Mouse (Mus musculus) liver, embryonic 13.5 days (tissue): ENCODE data around the gene Rnf40. TPM values are rescaled to one million over a fixed set of nuclear protein-coding genes. Genes with fewer than 3 reads are reported as not detected.
"Not testable (repeated sequence)": the region's sequence is repeated elsewhere in the genome, so short reads cannot be mapped to it uniquely, and the experiment has no call there.

ENCODE experiments used
- ATAC-seq: fragments of 200-750 bp; cut with Nextera tagmentation; 2 replicates; pipeline ENCODE4 v1.8.0; 2017; ENCODE audit warnings: low read depth, mild to moderate bottlenecking, moderate number of reproducible peaks, moderate library complexity
- DNase-seq: peaks from one replicate; pipeline ENCODE4 v3.0.0; 2022
- H3K27ac ChIP-seq: fragments of 300-500 bp; sonication (generic); 2 replicates; pipeline ENCODE4 v1.5.1; 2015; ENCODE audit warnings: moderate library complexity, mild to moderate bottlenecking, inconsistent platforms
- H3K27me3 ChIP-seq: fragments of 300-500 bp; sonication (generic); 2 replicates; pipeline ENCODE4 v1.6.1; 2015; ENCODE audit warnings: mild to moderate bottlenecking, inconsistent platforms
- H3K36me3 ChIP-seq: fragments of 300-500 bp; sonication (generic); 2 replicates; pipeline ENCODE4 v1.6.1; 2015; ENCODE audit warnings: mild to moderate bottlenecking, inconsistent platforms
- H3K4me1 ChIP-seq: fragments of 300-500 bp; sonication (generic); replicated peaks from 2 replicates; pipeline ENCODE4 v1.6.1; 2015; ENCODE audit warnings: inconsistent platforms
- H3K4me2 ChIP-seq: fragments of 300-500 bp; sonication (generic); 2 replicates; pipeline ENCODE4 v1.6.1; 2015; ENCODE audit warnings: inconsistent platforms, mild to moderate bottlenecking, moderate library complexity
- H3K4me3 ChIP-seq: fragments of 300-500 bp; sonication (generic); replicated peaks from 2 replicates; pipeline ENCODE4 v1.5.1; 2015; ENCODE audit warnings: mild to moderate bottlenecking, inconsistent platforms
- H3K9ac ChIP-seq: fragments of 300-500 bp; sonication (generic); 2 replicates; pipeline ENCODE4 v1.6.1; 2015; ENCODE audit warnings: mild to moderate bottlenecking, inconsistent platforms
- H3K9me3 ChIP-seq: fragments of 300-500 bp; sonication (generic); replicated peaks from 2 replicates; pipeline ENCODE4 v1.6.1; 2016; ENCODE audit warnings: inconsistent platforms
- WGBS: fragments of 180-500 bp; shearing (Covaris S2); methylation state at CpG from one replicate; pipeline ENCODE4 v1.1.7; 2015; ENCODE audit not compliant: insufficient replicate concordance; 5-methylcytosine and 5-hydroxymethylcytosine counted together
- polyA plus RNA-seq: library from polyadenylated mRNA; unstranded; fragments of >200 nt; fragmentation: Nextera tagmentation; extraction: Ambion mirVana; gene quantifications from 2 replicates; pipeline ENCODE4 v1.2.1, GENCODE M21; 2015

Gene Rnf40
- polyA plus RNA-seq, 1 experiment from 2014 or later: 18.8 TPM

DNA sequence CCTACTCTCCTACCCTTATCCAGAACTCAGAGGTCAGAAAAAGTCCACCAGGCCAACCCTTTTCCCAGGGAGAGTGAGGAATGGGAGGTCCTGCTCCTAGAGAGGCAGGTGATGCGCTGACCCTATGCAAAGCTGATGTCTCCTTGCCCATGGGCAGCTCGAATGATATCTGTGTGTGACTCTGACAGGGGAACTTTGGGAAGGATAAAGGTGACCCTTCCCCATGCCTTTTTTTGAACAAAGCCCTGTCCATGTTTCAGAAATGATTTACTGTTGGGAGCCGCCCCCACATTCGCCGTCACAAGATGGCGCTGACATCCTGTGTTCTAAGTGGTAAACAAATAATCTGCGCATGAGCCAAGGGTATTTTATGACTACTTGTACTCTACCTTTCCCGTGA, 29.8 kb downstream of the Rnf40 start:
- not testable (repeated sequence) for ATAC-seq, H3K4me2 ChIP-seq, H3K36me3 ChIP-seq, H3K9ac ChIP-seq, H3K27me3 ChIP-seq, H3K27ac ChIP-seq, H3K4me3 ChIP-seq, H3K9me3 ChIP-seq, DNase-seq
- H3K4me1 ChIP-seq: peaks cover 22% of the 10 kb centered on the region
- WGBS: 90% methylated on average over 7 of the region's 8 CpGs

DNA sequence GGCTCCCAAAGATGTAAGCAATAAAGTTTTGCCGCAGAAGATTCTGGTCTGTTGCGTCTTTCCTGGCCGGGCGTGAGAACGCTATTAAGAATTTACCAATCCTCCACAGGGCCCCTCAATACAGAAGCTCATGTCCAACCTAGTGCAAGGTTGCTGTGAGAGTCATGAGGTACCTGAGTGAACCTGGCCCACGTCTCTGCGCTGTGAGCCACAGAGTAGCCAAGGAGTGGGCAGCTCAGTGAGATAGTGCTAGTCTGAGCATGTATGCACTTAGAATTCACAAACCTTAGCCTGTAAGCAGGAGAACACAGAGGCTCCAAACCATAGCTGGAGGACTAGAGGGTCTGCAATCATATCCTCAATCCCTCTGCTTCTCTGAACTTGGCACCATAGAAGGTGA, 37.5 kb downstream of the Rnf40 start:
- Histone ChIP-seq H3K4me2 (peak overlapping the region; percentile 64), H3K27me3 (no peaks in the 10 kb centered on the region), H3K4me3 (peak overlapping the region; percentile 35), H3K9me3 (no peaks in the 10 kb centered on the region), H3K36me3 (no peaks in the 10 kb centered on the region), H3K4me1 (peaks cover 20% of the 10 kb centered on the region), H3K9ac (0 out of 2 replicates have a peak overlapping the region, but pooled peaks have one; percentile 10), H3K27ac (peak overlapping the region; percentile 74)
- peak; percentile 16 for ATAC-seq
- no peak for DNase-seq
- 88% methylated on average over 7 of the region's 7 CpGs for WGBS

DNA sequence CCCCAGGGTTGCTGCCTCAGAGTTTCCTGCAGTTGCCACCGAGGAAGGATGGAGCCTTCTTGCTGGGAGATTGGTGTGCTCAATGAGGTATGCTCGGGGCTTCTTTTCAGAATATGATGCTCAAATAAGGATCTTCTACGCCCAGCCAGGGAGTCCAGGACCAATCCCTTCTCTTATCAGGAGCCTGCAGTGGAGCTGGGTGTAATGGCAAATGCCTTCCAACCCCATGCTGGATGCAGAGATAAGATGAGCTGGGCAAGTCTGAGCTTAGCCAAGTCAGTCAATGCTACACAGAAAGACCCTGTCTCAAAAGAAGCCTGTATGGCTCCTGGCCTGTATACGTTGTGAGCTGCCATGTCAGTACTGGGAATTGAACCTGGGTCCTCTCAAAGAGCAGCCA, 37.9 kb downstream of the Rnf40 start:
- H3K27ac ChIP-seq: peak overlapping the region; percentile 74
- DNase-seq (peak; percentile 81), ATAC-seq (peak; percentile 100)
- no peaks in the 10 kb centered on the region for H3K36me3 ChIP-seq
- no peaks in the 10 kb centered on the region for H3K27me3 ChIP-seq
- H3K4me3 ChIP-seq: peak overlapping the region; percentile 35
- H3K9me3 ChIP-seq: no peaks in the 10 kb centered on the region
- WGBS: 26% methylated on average over 4 of the region's 4 CpGs
- 0 out of 2 replicates have a peak overlapping the region, but pooled peaks have one; percentile 10 for H3K9ac ChIP-seq
- H3K4me2 ChIP-seq: peak overlapping the region; percentile 64
- H3K4me1 ChIP-seq: peaks cover 20% of the 10 kb centered on the region

DNA sequence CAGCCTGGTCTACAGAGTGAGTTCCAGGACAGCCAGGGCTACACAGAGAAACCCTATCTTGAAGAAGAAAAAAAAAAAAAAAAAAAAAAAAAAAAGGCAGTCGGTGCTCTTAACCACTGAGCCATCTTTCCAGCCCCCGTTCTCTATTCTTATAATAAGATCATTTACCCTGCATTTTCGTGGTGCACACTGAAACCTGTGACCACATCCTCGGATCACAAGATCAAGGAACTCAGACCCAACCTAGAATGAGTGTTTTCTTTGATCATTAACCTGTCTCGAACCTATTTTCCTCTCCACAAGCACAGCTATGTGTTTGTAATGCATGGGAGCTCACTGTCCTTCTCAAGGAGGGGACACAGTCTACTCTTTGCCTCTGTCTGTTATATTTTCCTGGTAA, 40.1 kb downstream of the Rnf40 start:
- Histone ChIP-seq H3K4me2 (no peak overlapping the region), H3K27ac (no peak overlapping the region), H3K36me3 (no peaks in the 10 kb centered on the region), H3K4me1 (peaks cover 20% of the 10 kb centered on the region), H3K9ac (no peak overlapping the region), H3K4me3 (no peak overlapping the region), H3K9me3 (no peaks in the 10 kb centered on the region), H3K27me3 (0 out of 2 replicates have a peak, but pooled peaks cover 2% of the 10 kb centered on the region)
- 65% methylated on average over 5 of the region's 5 CpGs for WGBS
- no peak for DNase-seq
- ATAC-seq: no peak

DNA sequence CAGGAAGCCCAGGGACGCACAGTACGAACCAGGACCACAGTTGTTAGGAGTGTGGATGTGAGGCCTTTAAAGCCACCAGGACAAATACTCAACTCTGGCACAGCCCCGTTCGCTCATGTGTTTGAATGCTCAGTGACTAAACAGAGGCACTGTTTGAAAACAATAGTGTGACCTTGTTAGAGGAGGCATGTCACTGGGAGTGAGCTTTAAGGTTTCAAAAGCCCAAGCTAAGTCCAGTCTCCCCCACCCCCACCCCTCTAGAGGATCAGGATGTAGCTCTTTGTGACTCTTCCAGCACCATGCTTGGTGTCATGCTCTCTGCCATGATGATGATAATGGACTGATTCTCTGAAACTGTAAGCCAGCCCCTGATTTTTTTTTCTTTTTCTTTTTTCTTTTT, 42.8 kb downstream of the Rnf40 start:
- ATAC-seq: no peak
- H3K27ac ChIP-seq: no peak overlapping the region
- no peak for DNase-seq

DNA sequence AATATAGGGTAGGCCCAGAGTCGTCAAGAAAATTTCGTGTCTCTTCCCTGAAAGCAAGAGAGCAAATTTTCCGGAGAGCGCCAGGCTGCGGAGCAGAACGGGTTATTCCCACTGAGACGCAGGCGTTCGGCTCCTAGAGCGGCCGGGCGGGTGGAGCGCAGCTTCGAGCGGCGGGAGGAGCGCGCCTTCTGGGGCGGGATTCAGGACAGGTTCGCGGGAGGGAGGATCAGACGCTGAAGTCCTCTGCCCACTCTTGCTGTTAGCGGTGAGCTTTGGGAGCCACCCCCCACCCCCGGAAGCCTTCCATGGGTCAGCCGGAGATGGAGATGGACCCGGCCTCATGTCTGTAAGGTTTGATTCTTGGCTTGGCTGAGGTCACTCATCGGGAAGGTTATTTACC, 48.4 kb downstream of the Rnf40 start:
- no peaks in the 10 kb centered on the region for H3K9me3 ChIP-seq
- peak overlapping the region; percentile 13; the same call in 1 of the 2 replicates for H3K9ac ChIP-seq
- H3K36me3 ChIP-seq: no peaks in the 10 kb centered on the region
- whole genome bisulfite sequencing: 2% methylated on average over 27 of the region's 27 CpGs
- DNase-seq (no peak), ATAC-seq (no peak; the same call in 1 of the 2 replicates)
- H3K27ac ChIP-seq: no peak overlapping the region
- peaks cover 64% of the 10 kb centered on the region for H3K27me3 ChIP-seq
- peaks cover 3% of the 10 kb centered on the region; the same call in 1 of the 2 replicates for H3K4me1 ChIP-seq
- peak overlapping the region; percentile 45 for H3K4me3 ChIP-seq
- peak overlapping the region; percentile 55 for H3K4me2 ChIP-seq

More for the DNA sequence above, 42.8 kb downstream of the Rnf40 start:
- WGBS: 78% methylated on average over 4 of the region's 4 CpGs
- no peaks in the 10 kb centered on the region for H3K9me3 ChIP-seq
- no peak overlapping the region for H3K9ac ChIP-seq
- H3K27me3 ChIP-seq: peaks cover 19% of the 10 kb centered on the region
- no peaks in the 10 kb centered on the region for H3K36me3 ChIP-seq
- no peak overlapping the region for H3K4me3 ChIP-seq
- no peak overlapping the region for H3K4me2 ChIP-seq
- H3K4me1 ChIP-seq: peaks cover 14% of the 10 kb centered on the region

DNA sequence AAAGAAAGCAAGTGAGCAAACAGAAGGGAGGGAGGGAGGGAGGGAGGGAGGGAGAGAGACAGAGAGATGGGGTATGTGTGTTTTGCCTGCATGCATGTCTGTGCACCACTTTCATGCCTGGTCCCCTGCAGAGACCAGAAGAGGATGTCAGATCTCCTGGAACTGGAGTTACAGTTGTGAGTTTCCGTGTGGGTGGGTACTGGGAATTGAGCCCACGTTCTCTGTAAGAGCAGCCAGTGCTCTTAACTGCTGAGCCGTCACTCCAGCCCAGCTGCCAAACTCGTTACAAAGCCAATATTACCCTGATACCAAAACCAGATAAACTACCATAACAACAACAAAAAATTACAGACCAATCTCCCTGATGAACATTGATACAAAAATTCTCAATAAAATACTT, 52.7 kb downstream of the Rnf40 start:
- H3K9ac ChIP-seq: no peak overlapping the region
- H3K36me3 ChIP-seq: no peaks in the 10 kb centered on the region
- H3K4me1 ChIP-seq: peaks cover 3% of the 10 kb centered on the region; the same call in 1 of the 2 replicates
- WGBS: 33% methylated on average over 4 of the region's 4 CpGs
- peaks cover 68% of the 10 kb centered on the region for H3K27me3 ChIP-seq
- H3K4me2 ChIP-seq: no peak overlapping the region
- no peak overlapping the region for H3K27ac ChIP-seq
- DNase-seq (no peak), ATAC-seq (no peak)
- H3K9me3 ChIP-seq: no peaks in the 10 kb centered on the region
- H3K4me3 ChIP-seq: no peak overlapping the region

DNA sequence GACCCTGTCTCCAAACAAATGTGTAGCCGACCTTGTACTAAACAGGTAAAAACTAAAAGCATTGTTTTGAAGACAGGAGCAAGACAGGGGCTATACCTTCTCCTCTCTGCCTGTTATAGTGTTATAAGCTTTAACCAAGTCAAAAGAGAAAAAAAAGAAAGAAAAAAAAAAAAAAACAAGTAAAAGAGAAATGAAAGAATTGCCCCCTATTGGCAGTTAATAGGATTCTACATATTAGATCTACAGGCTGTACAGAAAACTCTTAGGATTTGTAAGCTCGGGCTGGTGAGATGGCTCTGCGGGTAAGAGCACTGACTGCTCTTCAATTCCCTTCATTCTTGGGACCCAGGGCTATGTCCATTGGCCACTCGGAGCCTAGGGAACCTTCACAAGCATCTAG, 53.7 kb downstream of the Rnf40 start:
- H3K27me3 ChIP-seq: peaks cover 59% of the 10 kb centered on the region
- H3K4me2 ChIP-seq: no peak overlapping the region
- no peaks in the 10 kb centered on the region; the same call in 1 of the 2 replicates for H3K4me1 ChIP-seq
- ATAC-seq: no peak
- 58% methylated on average over 4 of the region's 4 CpGs for WGBS
- H3K36me3 ChIP-seq: no peaks in the 10 kb centered on the region
- H3K9me3 ChIP-seq: no peaks in the 10 kb centered on the region
- no peak for DNase-seq
- no peak overlapping the region for H3K4me3 ChIP-seq
- no peak overlapping the region for H3K9ac ChIP-seq
- H3K27ac ChIP-seq: no peak overlapping the region

DNA sequence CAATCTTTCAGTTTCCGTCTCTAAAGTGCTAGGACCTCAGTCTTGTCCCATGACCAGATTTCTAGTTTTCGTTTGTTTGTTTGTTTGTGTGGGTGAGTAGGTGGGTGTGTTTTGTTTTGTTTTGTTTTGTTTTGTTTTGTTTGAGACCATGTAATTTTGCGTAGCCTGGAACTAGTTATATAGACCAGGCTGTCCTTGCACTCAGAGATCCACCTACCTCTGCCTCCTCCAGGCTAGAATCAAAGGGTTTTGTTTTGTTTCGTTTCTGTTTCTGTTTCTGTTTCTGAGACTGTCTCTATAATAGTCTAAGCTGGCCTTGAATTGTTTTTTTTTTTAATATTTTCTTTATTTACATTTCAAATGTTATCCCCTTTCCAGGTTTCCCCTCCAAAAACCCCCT, 57.8 kb downstream of the Rnf40 start:
- DNase-seq (no peak), ATAC-seq (no peak)
- Histone ChIP-seq H3K9me3 (no peaks in the 10 kb centered on the region), H3K4me3 (no peak overlapping the region), H3K36me3 (no peaks in the 10 kb centered on the region), H3K27ac (no peak overlapping the region), H3K9ac (no peak overlapping the region), H3K4me1 (no peaks in the 10 kb centered on the region; the same call in 1 of the 2 replicates), H3K27me3 (peaks cover 42% of the 10 kb centered on the region), H3K4me2 (no peak overlapping the region)
- WGBS: 67% methylated on average over 4 of the region's 4 CpGs

DNA sequence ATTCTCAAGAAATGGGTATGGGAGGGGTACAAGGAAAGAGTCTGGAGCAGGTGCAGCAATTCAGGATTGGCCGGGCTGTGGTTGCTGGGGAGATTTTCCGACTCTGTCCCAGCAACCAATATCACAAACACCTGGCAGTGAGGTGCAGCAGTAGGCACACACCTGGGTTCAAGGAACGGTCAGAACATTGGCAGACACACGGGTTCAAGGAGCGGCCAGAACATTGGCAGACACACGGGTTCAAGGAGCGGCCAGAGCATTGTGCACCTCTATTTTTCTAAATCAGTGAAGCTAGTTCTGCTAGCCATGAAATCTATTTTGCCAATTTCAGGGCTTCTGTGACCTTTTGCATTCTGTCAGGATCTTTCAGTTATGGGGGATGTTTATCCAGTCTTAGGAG, 59.0 kb downstream of the Rnf40 start:
- peaks cover 34% of the 10 kb centered on the region for H3K27me3 ChIP-seq
- not testable (repeated sequence) for H3K4me1 ChIP-seq, H3K9ac ChIP-seq, ATAC-seq, H3K36me3 ChIP-seq, H3K27ac ChIP-seq, H3K4me2 ChIP-seq, H3K9me3 ChIP-seq, DNase-seq, H3K4me3 ChIP-seq
- 75% methylated on average over 7 of the region's 7 CpGs for WGBS

DNA sequence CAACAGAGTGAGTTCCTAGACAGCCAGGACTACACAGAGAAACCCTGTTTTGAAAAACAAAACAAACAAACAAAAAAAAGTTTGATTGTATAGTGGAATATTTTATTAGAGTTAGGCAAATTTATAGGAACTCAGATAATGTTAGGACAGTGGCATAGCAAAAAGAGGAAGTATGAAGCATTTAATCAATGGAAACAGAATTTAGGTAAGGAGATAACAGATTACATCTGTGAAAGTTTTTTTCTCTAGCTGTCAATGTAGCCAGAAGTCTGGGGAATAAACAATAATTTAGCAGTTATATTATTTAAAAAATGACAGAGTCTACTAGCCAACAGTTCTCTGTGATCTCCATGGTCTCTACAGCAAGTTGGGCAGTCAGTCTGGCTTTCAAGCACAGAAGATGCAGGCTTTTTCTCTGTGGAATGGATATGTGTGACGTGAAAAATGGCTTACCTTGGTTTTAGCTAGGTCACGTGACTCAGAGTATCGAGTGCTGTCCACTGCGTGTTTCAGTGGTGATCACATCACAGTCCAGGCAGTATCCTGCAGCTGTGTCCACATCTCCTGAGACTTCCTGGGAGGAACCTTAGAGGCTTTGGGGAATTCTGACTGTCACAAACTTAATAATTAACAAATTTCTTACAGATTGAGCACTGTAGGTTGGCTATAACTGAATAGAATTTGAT, 60.1 kb downstream of the Rnf40 start:
- 56% methylated on average over 4 of the region's 4 CpGs for WGBS
- H3K27ac ChIP-seq: no peak overlapping the region
- no peak overlapping the region for H3K4me2 ChIP-seq
- peaks cover 30% of the 10 kb centered on the region for H3K27me3 ChIP-seq
- no peaks in the 10 kb centered on the region for H3K9me3 ChIP-seq
- ATAC-seq (no peak), DNase-seq (no peak)
- H3K4me1 ChIP-seq: no peaks in the 10 kb centered on the region; the same call in none of the 2 replicates
- no peak overlapping the region for H3K9ac ChIP-seq
- H3K36me3 ChIP-seq: no peaks in the 10 kb centered on the region
- H3K4me3 ChIP-seq: no peak overlapping the region

DNA sequence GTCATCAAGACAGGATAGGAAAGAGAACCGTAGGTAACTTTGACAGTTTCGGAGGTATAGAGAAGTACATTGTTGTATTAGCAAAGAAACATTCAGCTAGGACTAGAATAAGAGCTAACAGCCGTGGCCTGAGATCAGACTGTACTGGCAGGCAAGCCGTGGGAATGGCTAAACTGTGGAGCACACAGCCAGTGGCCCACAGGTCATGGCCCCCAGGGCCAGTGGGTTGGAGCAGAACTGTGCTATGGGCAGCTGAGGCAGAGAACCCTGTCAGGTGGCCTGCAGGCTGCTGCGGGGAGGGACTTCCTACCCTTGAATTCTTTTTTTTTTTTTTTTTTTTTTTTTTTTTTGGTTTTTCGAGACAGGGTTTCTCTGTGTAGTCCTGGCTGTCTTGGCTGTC, 60.6 kb downstream of the Rnf40 start:
- no peak for ATAC-seq
- Histone ChIP-seq H3K9me3 (no peaks in the 10 kb centered on the region), H3K36me3 (no peaks in the 10 kb centered on the region), H3K27ac (no peak overlapping the region), H3K27me3 (peaks cover 30% of the 10 kb centered on the region), H3K4me1 (no peaks in the 10 kb centered on the region; the same call in none of the 2 replicates), H3K4me3 (no peak overlapping the region), H3K9ac (no peak overlapping the region), H3K4me2 (no peak overlapping the region)
- no peak for DNase-seq
- WGBS: 74% methylated on average over 6 of the region's 6 CpGs
